Mouse (Mus musculus): ENCODE measurements around the gene Themis. TPM values are rescaled to one million over a fixed set of nuclear protein-coding genes. Genes with fewer than 3 reads are reported as not detected.

Themis gene
- polyA plus RNA-seq, 1 experiment from 2014 or later: 0.40 TPM

DNA sequence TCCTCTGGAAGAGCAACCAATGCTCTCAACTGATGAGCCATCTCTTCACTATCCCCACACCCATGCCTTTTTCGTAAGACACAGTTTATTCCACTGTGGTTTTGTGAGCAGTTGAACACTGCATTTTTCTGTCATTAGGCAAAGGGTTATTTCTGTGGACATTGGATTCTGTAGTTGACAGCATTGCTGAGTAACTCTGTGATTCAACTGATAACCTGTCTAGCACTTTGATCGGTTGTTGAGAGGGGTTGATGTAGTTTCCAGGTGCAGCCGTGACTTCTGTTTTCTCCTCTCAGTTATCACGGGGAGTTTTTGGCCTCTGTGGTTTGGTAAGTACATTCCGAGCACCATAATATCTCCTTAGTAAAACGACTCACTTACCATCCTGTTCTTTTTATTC, 26.8 kb downstream of the Themis start:
- no peaks in the 10 kb centered on the region for H3K9me3 ChIP-seq (replicated peaks)
- no peaks in the 10 kb centered on the region for H3K27me3 ChIP-seq
- H3K36me3 ChIP-seq: no peaks in the 10 kb centered on the region
- no peaks in the 10 kb centered on the region for H3K4me1 ChIP-seq (replicated peaks)
- H3K4me3 ChIP-seq: no peak overlapping the region
- H3K4me2 ChIP-seq: no peak overlapping the region
- no peak overlapping the region for H3K9ac ChIP-seq
- 65% methylated on average over 6 of the region's 6 CpGs for WGBS
- no peak for ATAC-seq (replicated peaks; ENCODE audit: insufficient number of reproducible peaks, insufficient read depth, low FRiP score, low read depth)
- H3K27ac ChIP-seq: no peak overlapping the region

DNA sequence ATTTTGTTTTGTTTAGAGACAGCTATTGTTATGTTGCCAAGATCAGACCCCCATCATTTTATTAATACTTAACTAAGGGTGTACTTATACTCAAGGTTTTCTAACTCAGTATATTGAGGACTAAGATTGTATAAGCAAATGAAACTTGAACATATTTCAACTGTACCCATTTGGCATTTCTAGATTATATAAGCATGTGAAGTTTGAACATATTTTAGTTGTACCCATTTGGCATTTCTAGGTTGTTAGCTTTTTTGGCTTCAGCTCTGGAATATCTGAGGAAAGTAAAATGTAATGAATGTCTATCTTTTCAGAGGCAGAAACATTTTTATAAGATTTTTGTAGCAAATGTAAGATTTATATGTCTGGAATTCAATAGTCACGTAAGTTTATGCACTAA, 27.9 kb downstream of the Themis start:
- Histone ChIP-seq H3K4me3 (no peak overlapping the region), H3K9me3 (replicated peaks) (no peaks in the 10 kb centered on the region), H3K4me2 (no peak overlapping the region), H3K27me3 (no peaks in the 10 kb centered on the region), H3K4me1 (replicated peaks) (no peaks in the 10 kb centered on the region), H3K27ac (no peak overlapping the region), H3K9ac (no peak overlapping the region), H3K36me3 (no peaks in the 10 kb centered on the region)
- no peak for ATAC-seq (replicated peaks; ENCODE audit: insufficient number of reproducible peaks, insufficient read depth, low FRiP score, low read depth)
- 84% methylated on average over 1 of the region's 1 CpGs for WGBS

DNA sequence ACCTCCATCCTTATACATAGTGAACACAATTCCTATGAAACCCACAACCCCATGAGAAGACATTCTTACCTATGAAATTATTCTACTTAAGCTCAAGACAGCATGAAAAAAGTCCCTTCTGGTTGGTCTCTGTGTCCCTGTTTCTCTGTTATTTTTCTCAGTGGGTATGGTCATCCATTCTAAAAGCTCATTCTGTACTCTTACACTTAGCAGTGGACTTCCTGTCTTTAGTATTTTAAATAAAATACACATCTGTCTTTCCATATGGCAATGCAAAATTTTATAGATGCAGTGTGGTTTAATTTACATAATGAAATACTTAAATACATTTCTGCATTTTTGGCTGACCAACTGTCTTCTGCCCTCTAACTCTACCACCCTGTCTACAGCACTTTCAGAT, 30.0 kb downstream of the Themis start:
- Histone ChIP-seq H3K9me3 (replicated peaks) (no peaks in the 10 kb centered on the region), H3K4me1 (replicated peaks) (no peaks in the 10 kb centered on the region), H3K36me3 (no peaks in the 10 kb centered on the region), H3K27me3 (no peaks in the 10 kb centered on the region), H3K9ac (no peak overlapping the region), H3K4me3 (no peak overlapping the region), H3K27ac (no peak overlapping the region), H3K4me2 (no peak overlapping the region)
- no peak for ATAC-seq (replicated peaks; ENCODE audit: insufficient number of reproducible peaks, insufficient read depth, low FRiP score, low read depth)

DNA sequence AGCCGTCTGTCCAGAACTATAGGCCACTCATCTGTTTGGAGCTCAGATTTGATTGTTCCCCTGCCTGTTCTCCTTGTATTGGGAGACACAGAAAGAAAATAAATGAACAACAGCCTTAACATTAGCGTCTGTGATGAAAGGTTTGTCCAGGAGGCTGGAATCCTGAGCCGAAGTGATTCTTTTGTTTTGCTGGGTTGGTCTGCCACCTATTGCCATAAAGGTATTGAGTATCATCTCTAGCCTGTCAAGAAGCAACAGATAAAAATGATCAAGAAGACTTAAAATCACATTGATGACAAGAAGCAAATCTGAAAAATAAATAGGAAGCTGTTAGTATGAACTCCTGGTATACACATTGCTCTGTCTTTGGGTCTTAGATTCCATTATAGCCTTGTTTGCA, 53.7 kb downstream of the Themis start:
- H3K9me3 ChIP-seq (replicated peaks): no peaks in the 10 kb centered on the region
- H3K9ac ChIP-seq: no peak overlapping the region
- H3K36me3 ChIP-seq: no peaks in the 10 kb centered on the region
- H3K4me2 ChIP-seq: no peak overlapping the region
- H3K27ac ChIP-seq: no peak overlapping the region
- H3K27me3 ChIP-seq: no peaks in the 10 kb centered on the region
- ATAC-seq (replicated peaks; ENCODE audit: insufficient number of reproducible peaks, insufficient read depth, low FRiP score, low read depth): no peak
- no peaks in the 10 kb centered on the region for H3K4me1 ChIP-seq (replicated peaks)
- WGBS: 70% methylated on average over 3 of the region's 3 CpGs
- H3K4me3 ChIP-seq: no peak overlapping the region

DNA sequence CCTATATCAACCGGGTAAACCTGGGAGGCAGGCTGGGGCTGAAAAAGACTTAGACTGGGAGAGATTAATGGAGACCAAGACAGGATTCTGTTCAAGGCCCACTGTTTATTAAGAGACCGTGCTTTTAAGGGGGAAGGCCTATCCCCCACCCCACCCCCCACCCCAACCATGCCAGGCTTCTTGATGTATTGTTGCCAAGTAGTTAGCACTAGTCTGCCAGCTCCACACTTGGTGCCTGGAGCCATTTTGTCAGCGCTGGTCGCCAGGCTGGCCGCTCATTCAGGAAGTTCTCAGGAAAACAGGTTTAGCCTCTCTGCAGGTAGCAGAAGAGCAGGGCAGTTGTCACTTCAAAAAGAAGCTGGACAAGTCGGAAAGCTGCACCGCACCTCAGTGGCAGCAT, 55.1 kb downstream of the Themis start:
- Histone ChIP-seq H3K27me3 (no peaks in the 10 kb centered on the region), H3K4me3 (no peak overlapping the region), H3K4me1 (replicated peaks) (no peaks in the 10 kb centered on the region), H3K9ac (no peak overlapping the region), H3K4me2 (no peak overlapping the region), H3K36me3 (no peaks in the 10 kb centered on the region), H3K9me3 (replicated peaks) (no peaks in the 10 kb centered on the region), H3K27ac (no peak overlapping the region)
- 88% methylated on average over 7 of the region's 7 CpGs for WGBS
- no peak for ATAC-seq (replicated peaks; ENCODE audit: insufficient number of reproducible peaks, insufficient read depth, low FRiP score, low read depth)

DNA sequence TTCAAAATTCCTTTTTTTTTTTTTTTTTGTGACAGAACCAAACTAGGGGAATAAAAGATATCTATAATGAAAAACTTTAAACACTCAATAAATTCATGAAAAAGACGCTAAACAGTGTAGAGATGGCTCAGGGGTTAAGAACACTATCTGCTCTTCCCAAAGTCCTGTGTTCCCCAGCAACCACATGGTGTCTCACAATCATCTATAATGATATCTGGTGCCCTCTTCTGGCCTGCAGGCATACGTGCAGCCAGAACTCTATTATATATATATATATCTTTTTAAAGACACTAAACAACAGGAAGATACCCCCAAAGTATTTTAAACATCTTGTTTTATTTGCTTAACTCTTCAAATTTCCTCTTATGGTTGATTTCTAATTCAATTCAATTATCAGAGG, 62.0 kb downstream of the Themis start:
- no peaks in the 10 kb centered on the region for H3K27me3 ChIP-seq
- 11% methylated on average over 2 of the region's 2 CpGs for WGBS
- no peak overlapping the region for H3K9ac ChIP-seq
- no peak overlapping the region for H3K27ac ChIP-seq
- no peaks in the 10 kb centered on the region for H3K4me1 ChIP-seq (replicated peaks)
- no peak overlapping the region for H3K4me2 ChIP-seq
- no peaks in the 10 kb centered on the region for H3K36me3 ChIP-seq
- H3K9me3 ChIP-seq (replicated peaks): no peaks in the 10 kb centered on the region
- no peak for ATAC-seq (replicated peaks; ENCODE audit: insufficient number of reproducible peaks, insufficient read depth, low FRiP score, low read depth)
- H3K4me3 ChIP-seq: no peak overlapping the region

DNA sequence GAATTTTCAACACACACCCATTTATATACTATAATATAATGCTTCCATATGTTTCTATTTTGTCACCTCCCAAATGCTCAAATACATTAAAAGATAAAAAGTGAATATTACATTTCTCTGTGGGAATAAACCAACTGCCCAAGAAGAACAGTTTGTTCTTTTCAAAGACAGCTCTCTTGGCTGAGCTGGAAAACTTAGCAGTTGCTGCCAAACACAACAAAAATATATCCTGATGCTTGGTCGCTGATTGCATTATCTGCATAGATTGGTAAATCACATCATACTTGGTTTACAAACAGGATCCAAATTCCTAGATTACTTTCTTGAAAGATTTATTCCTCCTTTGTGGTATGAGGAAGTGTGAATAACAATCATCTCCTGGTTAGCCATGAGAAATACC, 69.8 kb downstream of the Themis start:
- ATAC-seq (replicated peaks; ENCODE audit: insufficient number of reproducible peaks, insufficient read depth, low FRiP score, low read depth): no peak
- 47% methylated on average over 1 of the region's 1 CpGs for WGBS
- no peak overlapping the region for H3K27ac ChIP-seq

DNA sequence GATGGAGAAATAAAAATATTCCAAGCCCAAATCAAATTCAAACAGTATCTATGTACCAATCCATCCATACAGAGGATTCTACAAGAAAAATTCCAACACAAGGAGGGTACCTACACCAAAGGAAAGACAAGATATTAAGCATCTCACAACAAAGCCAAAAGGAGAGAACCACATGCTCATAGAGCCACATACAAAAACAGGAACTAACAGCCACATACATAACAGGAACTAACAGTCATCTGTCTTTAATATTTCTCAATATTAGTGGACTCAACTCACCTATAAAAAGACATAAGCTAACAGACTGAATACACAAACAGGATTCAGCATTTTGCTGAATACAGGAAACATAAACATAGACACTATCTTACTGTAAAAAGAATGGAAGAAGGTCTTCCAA, 78.3 kb downstream of the Themis start:
- Histone ChIP-seq H3K4me2 (no peak overlapping the region), H3K9ac (no peak overlapping the region), H3K27me3 (no peaks in the 10 kb centered on the region), H3K9me3 (replicated peaks) (no peaks in the 10 kb centered on the region), H3K4me3 (no peak overlapping the region), H3K4me1 (replicated peaks) (no peaks in the 10 kb centered on the region), H3K36me3 (no peaks in the 10 kb centered on the region), H3K27ac (no peak overlapping the region)
- no peak for ATAC-seq (replicated peaks; ENCODE audit: insufficient number of reproducible peaks, insufficient read depth, low FRiP score, low read depth)

More for the DNA sequence above, 69.8 kb downstream of the Themis start:
- H3K27me3 ChIP-seq: no peaks in the 10 kb centered on the region
- no peak overlapping the region for H3K4me2 ChIP-seq
- no peaks in the 10 kb centered on the region for H3K36me3 ChIP-seq
- no peak overlapping the region for H3K9ac ChIP-seq
- no peak overlapping the region for H3K4me3 ChIP-seq
- no peaks in the 10 kb centered on the region for H3K4me1 ChIP-seq (replicated peaks)
- no peaks in the 10 kb centered on the region for H3K9me3 ChIP-seq (replicated peaks)

DNA sequence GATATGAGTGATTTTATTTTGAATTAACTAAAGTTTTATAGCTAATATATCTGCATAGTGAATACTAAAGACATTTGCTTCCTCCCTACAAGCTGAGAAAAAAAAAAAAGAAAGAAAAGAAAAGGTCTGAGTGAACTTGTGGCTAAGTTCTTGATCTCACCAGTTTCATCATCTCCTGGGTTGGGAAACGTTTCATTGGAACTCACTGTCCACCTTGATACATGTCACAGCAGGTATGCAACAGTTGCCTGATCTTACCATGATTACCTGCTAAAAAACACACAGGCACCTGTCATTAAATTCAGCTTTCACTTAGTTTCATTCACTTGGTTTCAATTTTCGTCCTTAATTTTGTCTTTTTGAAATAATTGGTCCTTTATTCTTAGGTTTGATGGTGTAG, 85.2 kb downstream of the Themis start:
- 50% methylated on average over 2 of the region's 2 CpGs for WGBS
- no peak for ATAC-seq (replicated peaks; ENCODE audit: insufficient number of reproducible peaks, insufficient read depth, low FRiP score, low read depth)
- no peaks in the 10 kb centered on the region for H3K36me3 ChIP-seq

DNA sequence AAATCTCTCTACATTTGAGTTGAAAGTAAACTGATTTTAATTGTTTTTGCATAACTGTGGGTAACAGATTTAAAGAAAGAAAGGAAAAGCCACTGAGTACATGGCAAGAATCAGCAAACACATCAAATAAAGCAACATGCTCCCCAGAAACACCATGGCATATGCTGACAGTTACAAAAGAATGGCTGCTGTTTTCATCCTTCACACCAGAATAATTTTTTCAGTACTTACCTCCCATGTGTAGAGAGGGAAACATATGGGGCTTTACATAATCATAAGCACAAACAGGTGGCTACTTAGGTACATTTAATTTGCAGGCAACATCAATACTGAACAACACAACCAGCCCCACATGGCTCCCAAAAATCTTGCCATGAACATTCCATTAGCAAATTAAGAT, 86.8 kb downstream of the Themis start:
- H3K9me3 ChIP-seq (replicated peaks): no peaks in the 10 kb centered on the region
- no peaks in the 10 kb centered on the region for H3K27me3 ChIP-seq
- H3K36me3 ChIP-seq: no peaks in the 10 kb centered on the region
- H3K4me2 ChIP-seq: no peak overlapping the region
- no peak overlapping the region for H3K4me3 ChIP-seq
- no peak overlapping the region for H3K27ac ChIP-seq
- no peak for ATAC-seq (replicated peaks; ENCODE audit: insufficient number of reproducible peaks, insufficient read depth, low FRiP score, low read depth)
- H3K4me1 ChIP-seq (replicated peaks): no peaks in the 10 kb centered on the region
- no peak overlapping the region for H3K9ac ChIP-seq

More for the DNA sequence above, 85.2 kb downstream of the Themis start:
- H3K4me1 ChIP-seq (replicated peaks): no peaks in the 10 kb centered on the region
- no peak overlapping the region for H3K4me3 ChIP-seq
- no peak overlapping the region for H3K9ac ChIP-seq
- no peak overlapping the region for H3K4me2 ChIP-seq
- H3K9me3 ChIP-seq (replicated peaks): no peaks in the 10 kb centered on the region
- no peaks in the 10 kb centered on the region for H3K27me3 ChIP-seq
- no peak overlapping the region for H3K27ac ChIP-seq

DNA sequence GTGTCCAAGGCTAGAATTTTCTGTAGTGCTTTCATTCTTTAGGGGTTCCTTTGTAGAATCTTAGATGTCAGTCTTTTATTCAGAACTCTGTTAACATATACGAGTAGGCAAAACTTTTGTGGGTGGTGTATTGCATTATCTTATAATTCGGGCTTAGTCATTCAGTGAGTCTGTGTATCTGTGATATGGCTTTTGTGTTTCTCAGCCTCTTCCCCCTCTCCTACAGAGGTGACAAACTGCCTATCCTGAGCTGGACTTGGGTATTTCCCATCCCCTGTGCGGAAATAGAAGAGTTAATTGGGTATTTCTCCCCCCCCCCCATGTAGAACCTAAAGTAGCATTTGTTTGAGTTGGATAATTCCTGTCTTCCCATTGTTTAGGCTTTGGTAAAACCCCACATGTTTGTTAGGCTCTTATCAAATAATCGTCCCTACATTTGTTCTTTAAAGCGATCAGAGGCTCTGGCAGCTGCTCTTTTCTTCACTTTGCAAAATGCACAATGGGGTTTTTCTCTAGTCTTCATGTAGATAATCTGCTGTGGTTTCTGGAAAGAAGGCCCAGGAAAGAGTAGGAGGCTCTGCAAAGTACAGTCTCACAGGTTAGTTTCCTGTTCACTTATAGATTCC, 108.7 kb downstream of the Themis start:
- H3K9ac ChIP-seq: no peak overlapping the region
- H3K4me2 ChIP-seq: no peak overlapping the region
- H3K9me3 ChIP-seq (replicated peaks): no peaks in the 10 kb centered on the region
- H3K4me3 ChIP-seq: no peak overlapping the region
- H3K27ac ChIP-seq: no peak overlapping the region
- no peaks in the 10 kb centered on the region for H3K27me3 ChIP-seq
- WGBS: 62% methylated on average over 5 of the region's 5 CpGs
- no peaks in the 10 kb centered on the region for H3K36me3 ChIP-seq
- H3K4me1 ChIP-seq (replicated peaks): no peaks in the 10 kb centered on the region
- no peak for ATAC-seq (replicated peaks; ENCODE audit: insufficient number of reproducible peaks, insufficient read depth, low FRiP score, low read depth)

DNA sequence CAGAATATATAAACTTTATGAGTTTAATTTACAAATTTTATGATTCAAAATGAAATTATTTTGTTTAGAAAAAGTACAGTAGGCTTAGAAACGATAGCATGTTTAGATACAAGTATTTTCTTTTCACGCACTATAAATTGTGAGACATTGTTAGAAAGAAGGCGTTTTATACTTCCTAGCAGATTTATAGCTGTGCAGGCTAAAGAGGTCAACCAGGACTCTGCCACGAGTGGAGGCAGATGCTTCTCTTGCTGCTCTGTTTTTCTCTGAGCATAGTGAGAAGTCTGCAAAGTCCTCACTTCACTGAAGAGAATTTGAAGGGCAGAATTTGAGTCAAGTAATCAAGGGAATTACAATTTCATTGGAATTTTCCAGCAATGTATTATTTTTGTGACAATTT, 131.3 kb downstream of the Themis start:
- no peak overlapping the region for H3K4me2 ChIP-seq
- no peak overlapping the region for H3K4me3 ChIP-seq
- H3K4me1 ChIP-seq (replicated peaks): no peaks in the 10 kb centered on the region
- no peaks in the 10 kb centered on the region for H3K27me3 ChIP-seq
- no peak overlapping the region for H3K9ac ChIP-seq
- H3K9me3 ChIP-seq (replicated peaks): no peaks in the 10 kb centered on the region
- no peaks in the 10 kb centered on the region for H3K36me3 ChIP-seq
- no peak for ATAC-seq (replicated peaks; ENCODE audit: insufficient number of reproducible peaks, insufficient read depth, low FRiP score, low read depth)
- WGBS: 65% methylated on average over 4 of the region's 4 CpGs
- no peak overlapping the region for H3K27ac ChIP-seq
